Mouse (Mus musculus) megakaryocyte, embryonic 14.5 days (primary cell): ENCODE data around the gene Acrbp.

ENCODE experiments used
- FLI1 ChIP-seq: IDR thresholded peaks from 2 replicates; pipeline ENCODE4 v1.6.1; 2012; ENCODE audit warnings: low read length, inconsistent platforms, mixed read lengths
- GATA1 ChIP-seq: IDR thresholded peaks from 3 replicates; pipeline ENCODE4 v1.6.1; 2012; ENCODE audit warnings: mixed read lengths, low read length, inconsistent platforms, borderline replicate concordance

DNA sequence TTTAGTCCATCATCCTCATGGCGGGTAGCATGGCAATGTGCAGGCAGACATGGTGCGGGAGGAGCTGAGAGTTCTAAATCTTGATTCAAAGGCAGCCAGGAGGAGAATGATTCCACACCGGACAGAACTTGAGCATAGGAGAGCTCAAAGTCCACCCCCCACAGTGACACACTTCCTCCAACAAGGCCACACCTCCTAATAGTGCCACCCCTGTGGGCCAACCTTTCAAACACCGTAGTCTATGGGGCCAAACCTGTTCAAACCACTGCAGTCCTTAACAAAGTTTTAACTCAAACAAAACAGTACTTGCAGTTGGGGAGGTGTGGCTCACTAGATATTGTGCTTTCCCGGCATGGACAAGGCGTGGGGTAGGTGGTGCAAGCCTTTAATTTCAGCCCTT is 14.4 kb downstream of the Acrbp start:
- TF ChIP-seq GATA1 (no peak), FLI1 (no peak)
